Mouse (Mus musculus): ENCODE results near the gene Gpr3.
A peak's percentile ranks its signal among the peaks of the same experiment; 100 is the strongest.

The Gpr3 gene

DNA sequence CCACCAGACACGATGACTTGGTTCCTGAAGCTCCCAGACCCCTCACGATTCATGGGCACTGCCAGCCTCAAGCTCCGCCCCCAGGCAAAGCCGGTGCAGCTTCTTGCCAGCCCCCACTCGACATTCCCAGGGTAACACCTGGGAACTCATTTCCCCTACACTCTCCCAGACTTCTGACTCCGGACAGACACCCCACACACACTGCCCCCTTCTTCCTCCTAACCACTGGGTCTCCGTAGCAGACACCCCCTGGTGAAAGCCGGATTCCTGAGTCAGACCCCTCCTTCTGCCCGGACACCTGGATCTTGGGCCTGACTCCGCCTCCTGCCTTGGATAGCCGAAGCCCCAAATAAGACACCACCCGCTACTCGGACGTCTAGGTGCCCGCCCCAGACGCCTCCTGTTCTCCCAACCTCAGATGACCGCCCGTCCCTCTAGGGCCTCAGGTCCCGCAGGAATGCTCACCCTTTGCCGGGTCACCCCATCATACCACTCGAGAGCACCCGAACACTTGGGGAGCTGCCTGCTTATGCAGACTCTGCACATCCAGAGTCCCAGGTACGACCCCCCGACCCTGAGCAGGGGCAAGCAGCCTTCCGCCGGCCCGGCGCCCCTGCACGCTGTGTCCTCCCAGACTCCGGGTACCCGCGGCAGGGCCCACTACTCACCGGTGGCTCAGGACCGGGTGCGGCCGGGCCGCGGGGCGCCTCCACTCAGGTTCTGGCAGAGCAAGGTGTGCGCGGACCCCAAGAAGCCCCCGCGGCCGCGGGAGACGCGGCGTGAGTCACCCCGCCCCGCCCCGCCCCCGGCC lies at the start of gene Gpr3, which contains the start of gene Cd164l2:
Gene Gpr3, minus strand, starts transcription at position 786 of the 811 bp plus-strand sequence.
Gene Cd164l2, plus strand, starts transcription at position 381 of the 811 bp plus-strand sequence.
- no peak for DNase-seq

DNA sequence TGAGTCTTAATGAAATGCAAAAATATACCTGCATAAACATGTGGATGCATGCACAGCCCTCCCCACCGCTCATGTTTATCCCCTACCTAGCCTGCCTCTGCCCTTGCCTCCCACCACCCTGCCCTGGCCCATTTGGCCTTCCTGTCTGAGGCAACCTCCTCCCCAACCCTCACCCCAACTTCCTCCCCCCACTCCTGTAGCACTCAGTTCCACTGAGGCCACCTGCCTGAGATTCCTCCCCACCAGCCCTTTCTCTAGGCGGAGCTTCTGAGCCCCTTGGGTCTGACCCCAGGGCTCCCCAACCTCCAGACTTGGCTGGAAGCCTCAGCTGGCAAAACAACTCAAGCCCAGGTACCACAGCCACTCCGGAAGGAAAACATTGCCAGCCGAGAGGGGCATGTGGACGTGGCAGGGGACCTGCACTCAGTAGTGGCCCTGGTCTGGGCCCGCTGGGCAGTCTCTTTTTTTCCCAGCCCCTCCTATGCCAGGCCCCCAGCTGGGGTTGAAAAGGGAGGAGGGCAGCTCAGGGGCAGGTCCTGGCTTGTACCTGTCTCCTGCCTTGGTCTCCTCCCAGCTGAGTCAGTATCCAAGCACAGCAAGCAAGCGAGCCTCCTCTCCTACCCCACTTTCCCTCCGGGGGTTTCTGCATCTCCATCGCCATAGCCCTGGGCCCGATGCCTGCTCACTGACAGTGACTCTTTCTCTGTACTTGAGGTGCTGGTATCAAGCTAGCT lies 49.5 kb upstream of the Gpr3 start:
- no peak for DNase-seq

DNA sequence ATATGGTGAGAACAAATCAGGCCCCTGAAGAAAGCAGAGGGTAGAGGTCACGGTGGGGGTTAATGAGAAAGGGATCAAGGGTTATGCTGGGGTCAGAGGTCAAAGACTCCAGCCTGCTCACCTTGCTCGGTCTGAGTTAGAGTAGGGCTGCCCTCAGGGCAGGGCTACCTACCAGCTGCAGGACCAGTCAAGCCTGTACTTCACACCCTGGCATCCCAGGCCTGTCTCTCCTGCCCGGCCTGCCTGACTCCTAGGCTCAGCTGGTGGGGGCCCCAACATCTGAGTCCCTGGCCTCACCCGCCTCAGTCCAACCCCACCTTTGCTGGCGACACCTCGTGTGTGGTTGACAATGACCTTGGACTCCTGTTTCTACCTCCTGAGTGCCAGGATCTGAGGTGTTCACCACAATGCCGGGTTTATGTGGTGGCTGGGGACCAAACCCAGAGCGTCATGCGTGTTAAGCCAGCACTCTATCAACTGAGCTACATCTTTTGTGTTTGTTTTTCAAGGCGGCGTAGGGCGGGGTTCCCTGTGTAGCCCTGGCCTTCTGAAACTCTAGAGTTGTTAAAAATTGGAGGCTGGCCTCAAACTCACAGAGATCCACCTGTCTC lies 45.6 kb upstream of the Gpr3 start:
- DNase-seq = no peak

DNA sequence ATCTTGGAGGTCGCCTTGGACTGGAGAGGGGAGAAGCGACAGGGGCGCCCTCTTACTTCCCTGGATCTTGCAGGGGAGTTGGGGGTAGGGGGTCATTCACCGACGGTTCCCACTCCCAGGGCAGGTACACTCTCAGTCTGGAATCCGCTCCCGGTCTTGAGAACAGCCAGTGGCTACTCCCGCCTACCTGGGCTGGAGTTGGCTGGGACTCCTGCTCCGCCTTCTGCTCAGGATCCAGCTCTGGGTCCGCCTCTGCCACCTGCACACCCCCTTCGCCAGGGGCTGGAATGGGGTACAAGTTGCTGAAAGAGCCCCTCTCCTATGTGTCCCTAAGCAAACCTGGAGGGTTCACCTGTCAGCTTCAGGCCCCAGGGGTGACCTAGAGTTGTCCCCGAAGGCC lies 44.9 kb upstream of the Gpr3 start:
- DNase-seq = no peak

DNA sequence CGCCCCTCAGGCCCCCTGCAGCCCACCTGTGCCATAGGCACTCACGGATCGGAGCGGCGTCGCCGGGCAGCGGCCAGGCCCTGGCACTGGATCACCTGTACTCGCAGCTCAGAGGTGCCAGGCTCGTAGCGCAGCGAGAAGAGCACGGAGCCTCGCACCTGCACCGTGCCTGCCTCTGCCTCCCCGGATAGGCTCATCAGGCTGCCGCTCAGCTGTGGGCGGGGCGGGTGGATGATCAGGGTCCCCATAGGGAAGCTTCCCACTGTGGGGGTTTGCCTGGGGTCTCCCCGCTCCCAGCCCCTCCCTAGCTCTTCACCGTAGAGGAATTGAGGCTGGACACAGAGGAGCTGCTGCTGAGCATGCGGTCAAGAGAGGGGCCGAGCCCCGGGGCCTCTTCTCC lies 44.5 kb upstream of the Gpr3 start:
- no peak for DNase-seq

DNA sequence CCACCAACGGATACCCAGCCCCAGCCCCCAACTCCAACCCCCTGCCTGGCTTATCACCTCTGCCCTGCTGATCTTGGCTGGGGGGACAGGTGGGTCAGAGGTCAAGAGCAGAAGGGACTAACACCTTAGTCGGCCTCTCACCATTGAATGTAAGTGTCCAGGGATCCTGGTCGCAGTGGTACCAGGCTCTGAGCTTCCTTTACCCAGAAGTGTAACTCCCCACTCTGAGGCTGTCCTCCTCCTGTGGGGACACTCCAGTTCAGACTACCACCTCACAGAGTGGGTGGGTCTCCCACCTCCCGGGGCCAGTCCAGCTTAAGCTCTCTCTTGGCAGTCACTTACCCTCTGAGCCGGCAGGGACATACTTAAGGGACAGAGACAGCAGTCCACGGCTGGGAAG lies 43.1 kb upstream of the Gpr3 start:
- no peak for DNase-seq

GRCm38 (mm10) chr4:133253412-133253811 lies 41.1 kb upstream of the Gpr3 start:
- no peak for DNase-seq

GRCm38 (mm10) chr4:133252089-133252488 lies 39.8 kb upstream of the Gpr3 start:
- DNase-seq = no peak

- DNase-seq = peak; percentile 27
Measured at GRCm38 (mm10) chr4:133251214-133251613, 38.9 kb upstream of the Gpr3 start.

- DNase-seq = peak; percentile 87
Measured at GRCm38 (mm10) chr4:133250609-133251008, 38.3 kb upstream of the Gpr3 start.

GRCm38 (mm10) chr4:133247806-133248449 lies 35.6 kb upstream of the Gpr3 start:
- DNase-seq = no peak

- no peak for DNase-seq
Measured at GRCm38 (mm10) chr4:133247072-133247471, 34.7 kb upstream of the Gpr3 start.

GRCm38 (mm10) chr4:133244289-133244688 lies 32.0 kb upstream of the Gpr3 start:
- no peak for DNase-seq

DNA sequence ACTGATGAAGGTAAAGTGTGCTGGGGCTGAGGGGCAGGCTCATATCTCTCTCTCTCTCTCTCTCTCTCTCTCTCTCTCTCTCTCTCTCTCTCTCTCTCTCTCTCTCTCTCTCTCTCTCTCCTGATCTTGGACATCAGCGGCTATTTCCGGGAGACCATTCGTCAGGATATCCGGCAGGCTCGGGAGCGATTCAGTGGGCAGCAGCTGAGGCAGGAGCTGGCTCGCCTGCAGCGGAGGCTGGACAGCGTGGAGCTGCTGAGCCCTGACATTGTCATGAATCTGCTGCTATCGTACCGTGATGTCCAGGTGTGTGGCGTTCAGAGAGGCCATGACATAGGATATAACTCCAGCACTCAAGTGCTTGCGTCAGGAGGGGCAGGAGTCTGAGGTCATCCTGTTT lies 31.2 kb upstream of the Gpr3 start:
- DNase-seq = no peak

- no peak for DNase-seq
Measured at GRCm38 (mm10) chr4:133242710-133243109, 30.4 kb upstream of the Gpr3 start.

- no peak for DNase-seq
Measured at GRCm38 (mm10) chr4:133241910-133242309, 29.6 kb upstream of the Gpr3 start.

GRCm38 (mm10) chr4:133240934-133241908 lies 28.9 kb upstream of the Gpr3 start:
- peak; percentile 80 for DNase-seq

DNA sequence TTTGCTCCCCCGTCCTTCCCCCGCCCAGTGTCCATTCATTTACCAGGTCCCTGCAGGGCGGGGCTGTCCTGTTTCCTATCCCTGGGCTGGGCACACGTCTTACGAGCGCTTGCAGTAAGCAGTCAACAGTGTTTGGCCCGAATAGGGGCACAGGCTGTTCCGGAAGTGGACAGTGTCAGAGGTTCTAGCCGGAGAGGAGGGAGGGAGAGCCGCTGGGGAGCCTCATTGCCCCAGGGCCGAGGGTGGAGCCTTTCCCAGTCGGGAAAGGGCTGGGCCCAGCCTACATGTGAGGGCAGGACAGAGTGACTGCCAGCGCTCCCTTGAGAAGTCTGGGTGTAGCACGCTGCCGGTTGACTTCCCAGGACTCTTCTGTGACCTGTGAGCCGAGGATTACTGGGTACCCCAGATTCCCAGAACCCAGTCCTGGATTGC lies 28.2 kb upstream of the Gpr3 start, which contains the start of gene Map3k6:
Gene Map3k6, plus strand, starts transcription at position 329 of the 432 bp plus-strand sequence.
- no peak for DNase-seq

DNA sequence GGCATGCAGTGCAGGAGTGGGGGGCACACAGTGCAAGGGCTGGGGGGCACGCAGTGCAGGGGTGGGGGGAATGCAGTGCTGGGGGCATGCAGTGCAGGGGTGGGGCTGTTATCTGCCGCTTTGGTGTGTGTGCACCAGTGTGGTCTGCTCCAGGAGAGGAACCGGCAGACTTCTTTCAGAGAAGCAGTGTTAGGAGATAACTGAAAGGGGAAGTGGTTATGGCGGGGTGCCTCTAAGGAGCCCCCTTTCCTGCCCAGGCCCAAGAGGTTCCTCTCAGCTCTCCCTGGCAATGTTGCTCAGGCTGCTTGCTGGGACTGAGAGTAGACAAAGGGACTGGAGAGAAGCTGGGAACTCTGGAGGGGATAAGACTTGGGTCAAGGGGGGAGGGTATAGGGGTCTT lies 25.6 kb upstream of the Gpr3 start:
- DNase-seq = no peak

- DNase-seq = no peak
Measured at GRCm38 (mm10) chr4:133235415-133235814, 23.1 kb upstream of the Gpr3 start.

- no peak for DNase-seq
Measured at GRCm38 (mm10) chr4:133234771-133235170, 22.4 kb upstream of the Gpr3 start.

Data from cerebellum, adult 11 months (tissue).